Mouse (Mus musculus) heart, postnatal 0 days (tissue): ENCODE results near the gene Cyp2d22.
"Not testable (repeated sequence)": the region's sequence is repeated elsewhere in the genome, so short reads cannot be mapped to it uniquely, and the experiment has no call there.

Experiments
- CTCF ChIP-seq: IDR thresholded peaks from 2 replicates; pipeline ENCODE4 v1.5.1; 2016; ENCODE audit warnings: antibody characterized with exemption, control low read depth, low read depth
- EP300 ChIP-seq: IDR thresholded peaks from 2 replicates; pipeline ENCODE4 v1.6.1; 2016; ENCODE audit warnings: antibody characterized with exemption, low read depth

GRCm38 (mm10) chr15:82364561-82364960, 15.5 kb downstream of the Cyp2d22 start:
- TF ChIP-seq EP300, CTCF: not testable (repeated sequence)
